Mouse (Mus musculus): ENCODE results near the gene Zfp946. TPM values are rescaled to one million over a fixed set of nuclear protein-coding genes. Genes with fewer than 3 reads are reported as not detected.

Zfp946 gene
- total and polyA plus RNA-seq, 2 experiments from 2014 or later = 1.2 to 4.4 TPM

DNA sequence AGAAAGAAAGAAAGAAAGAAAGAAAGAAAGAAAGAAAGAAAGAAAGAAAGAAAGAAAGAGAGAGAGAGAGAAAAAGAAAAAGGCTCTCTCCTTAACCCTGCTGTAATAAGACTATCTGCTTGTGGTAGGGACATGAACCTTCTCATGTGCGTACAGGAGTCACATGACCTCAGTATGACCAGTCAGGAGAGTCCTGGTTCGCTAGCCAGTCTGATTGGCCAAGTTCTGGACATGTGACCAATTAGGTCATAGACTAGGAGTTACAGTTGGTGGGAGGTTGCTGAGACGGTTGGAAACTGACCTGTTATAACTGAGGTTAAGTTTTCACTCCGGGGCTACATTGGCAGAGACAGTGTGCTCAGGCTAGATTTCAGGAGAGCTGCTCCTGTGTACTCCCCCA, 73.1 kb downstream of the Zfp946 start:
- no peak overlapping the region for H3K27ac ChIP-seq (ENCODE audit: low read depth)
- ATAC-seq (ENCODE audit: insufficient read depth, low read depth) (no peak), DNase-seq (ENCODE audit: low spot score) (no peak)
- no peaks in the 10 kb centered on the region for H3K4me1 ChIP-seq (ENCODE audit: control insufficient read depth, insufficient read depth)
- no peak overlapping the region for H3K4me2 ChIP-seq (ENCODE audit: low read depth, low read length)
- no peaks in the 10 kb centered on the region for H3K36me3 ChIP-seq (replicated peaks; ENCODE audit: control insufficient read depth, insufficient read depth, low read length)
- H3K27me3 ChIP-seq (ENCODE audit: control insufficient read depth, insufficient read depth, low read length) = no peaks in the 10 kb centered on the region
- no peaks in the 10 kb centered on the region for H3K9me3 ChIP-seq (replicated peaks; ENCODE audit: control insufficient read depth, low read length)
- no peak overlapping the region for H3K9ac ChIP-seq (replicated peaks; ENCODE audit: low read depth, low read length)
- TF ChIP-seq EP300 (IDR thresholded peaks at IDR 0.05; ENCODE audit: low read depth) (no peak), CTCF (IDR thresholded peaks at IDR 0.05; ENCODE audit: low read depth) (no peak)
- WGBS = 60% methylated on average over 4 of the region's 4 CpGs
- no peak overlapping the region for H3K4me3 ChIP-seq (ENCODE audit: low read depth, low read length)

Other genes with a start within 250 kb of the Zfp946 start
- 0.15 and 2.6 TPM in 2 replicates for gene Zfp994, start 198.6 kb upstream of the Zfp946 start, total RNA-seq (2014; rRNA removed; ENCODE audit: low replicate concordance)
- gene Zfp994, start 198.6 kb upstream of the Zfp946 start, polyA plus RNA-seq (2015; fragmentation: Nextera tagmentation; extraction: Ambion mirVana) = 1.8 and 1.9 TPM in 2 replicates
- gene CT030661.1, start 109.4 kb upstream of the Zfp946 start, total RNA-seq (2014; rRNA removed; ENCODE audit: low replicate concordance) = 4.4 and 6.8 TPM in 2 replicates
- 7.6 and 7.7 TPM in 2 replicates for gene CT030661.1, start 109.4 kb upstream of the Zfp946 start, polyA plus RNA-seq (2015; fragmentation: Nextera tagmentation; extraction: Ambion mirVana)
- gene Zfp944, start 62.8 kb upstream of the Zfp946 start, total RNA-seq (2014; rRNA removed; ENCODE audit: low replicate concordance) = 2.0 and 3.0 TPM in 2 replicates
- gene Zfp944, start 62.8 kb upstream of the Zfp946 start, polyA plus RNA-seq (2015; fragmentation: Nextera tagmentation; extraction: Ambion mirVana) = 6.8 and 7.4 TPM in 2 replicates
- gene Zfp758, start 62.8 kb upstream of the Zfp946 start, total RNA-seq (2014; rRNA removed; ENCODE audit: low replicate concordance) = 2.2 and 2.8 TPM in 2 replicates
- 6.4 and 6.8 TPM in 2 replicates for gene Zfp758, start 62.8 kb upstream of the Zfp946 start, polyA plus RNA-seq (2015; fragmentation: Nextera tagmentation; extraction: Ambion mirVana)
- gene Vmn2r111, start 149.3 kb downstream of the Zfp946 start, total RNA-seq (2014; rRNA removed; ENCODE audit: low replicate concordance) = not detected in 2 replicates
- gene Vmn2r111, start 149.3 kb downstream of the Zfp946 start, polyA plus RNA-seq (2015; fragmentation: Nextera tagmentation; extraction: Ambion mirVana) = not detected in 2 replicates
- not detected in 2 replicates for gene Vmn2r112, start 176.7 kb downstream of the Zfp946 start, total RNA-seq (2014; rRNA removed; ENCODE audit: low replicate concordance)
- gene Vmn2r112, start 176.7 kb downstream of the Zfp946 start, polyA plus RNA-seq (2015; fragmentation: Nextera tagmentation; extraction: Ambion mirVana) = not detected in 2 replicates